Mouse (Mus musculus): ENCODE measurements around the gene Vmn1r100. TPM values are rescaled to one million over a fixed set of nuclear protein-coding genes. Genes with fewer than 3 reads are reported as not detected.

Vmn1r100 gene
- not detected for polyA plus RNA-seq (2014; fragmentation: Illumina TruSeq; extraction: RNeasy Lipid Tissue Mini Kit (QIAGEN cat#74804); ENCODE audit: low read depth, low replicate concordance)

DNA sequence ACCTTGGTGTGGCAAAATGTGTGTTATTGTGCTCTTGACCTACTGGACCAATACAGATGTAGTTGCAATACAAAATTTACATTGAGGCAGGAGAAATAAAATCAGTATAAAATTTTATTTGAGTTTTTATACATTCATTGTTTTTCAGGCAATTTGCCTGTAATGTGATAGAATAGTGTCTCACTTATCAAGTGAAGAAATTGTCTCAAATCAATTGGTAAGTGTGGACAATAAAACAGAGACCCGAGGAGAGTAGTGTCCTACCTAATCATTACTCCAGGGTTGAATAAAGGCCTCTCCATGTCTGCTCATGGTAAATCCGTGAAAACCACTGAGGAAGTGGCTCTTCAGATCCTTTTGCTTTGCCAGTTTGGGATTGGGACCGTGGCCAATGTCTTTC lies at the start of gene Vmn1r100:
Vmn1r100 (plus strand) TSS at position 301 of the 400 bp plus-strand sequence.

DNA sequence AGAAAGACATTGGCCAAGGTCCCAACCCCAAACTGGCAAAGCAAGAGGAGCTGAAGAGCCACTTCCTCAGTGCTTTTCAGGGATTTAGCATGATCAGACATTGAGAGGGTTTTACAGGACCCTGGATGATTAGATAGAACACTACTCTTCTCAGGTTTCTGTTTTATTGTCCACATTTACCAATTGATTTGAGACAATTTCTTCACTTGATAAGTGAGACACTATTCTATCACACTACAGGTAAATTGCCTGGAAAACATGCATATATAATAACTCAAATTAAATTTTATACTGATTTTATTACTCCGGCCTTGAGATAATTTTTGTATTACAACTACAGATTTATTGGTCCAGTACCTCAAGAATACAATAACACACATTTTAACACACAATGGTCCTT lies 42.4 kb upstream of the Vmn1r100 start, which contains the start of gene Gm5728:
Gm5728 (minus strand) TSS at position 101 of the 400 bp plus-strand sequence.

GRCm38 (mm10) chr7:20442493-20442892 lies 24.8 kb downstream of the Vmn1r100 start, which contains the start of gene Vmn1r101:
Vmn1r101 (minus strand) TSS chr7:20442593.

Other genes with a start within 250 kb of the Vmn1r100 start
- not detected for gene Vmn1r94, start 249.6 kb upstream of the Vmn1r100 start, polyA plus RNA-seq (2014; fragmentation: Illumina TruSeq; extraction: RNeasy Lipid Tissue Mini Kit (QIAGEN cat#74804); ENCODE audit: low read depth, low replicate concordance)
- not detected for gene Vmn1r95, start 224.2 kb upstream of the Vmn1r100 start, polyA plus RNA-seq (2014; fragmentation: Illumina TruSeq; extraction: RNeasy Lipid Tissue Mini Kit (QIAGEN cat#74804); ENCODE audit: low read depth, low replicate concordance)
- gene Gm6164, start 212.3 kb upstream of the Vmn1r100 start, polyA plus RNA-seq (2014; fragmentation: Illumina TruSeq; extraction: RNeasy Lipid Tissue Mini Kit (QIAGEN cat#74804); ENCODE audit: low read depth, low replicate concordance): not detected
- gene Gm4498, start 184.1 kb upstream of the Vmn1r100 start, polyA plus RNA-seq (2014; fragmentation: Illumina TruSeq; extraction: RNeasy Lipid Tissue Mini Kit (QIAGEN cat#74804); ENCODE audit: low read depth, low replicate concordance): not detected
- gene Gm5890, start 155.1 kb upstream of the Vmn1r100 start, polyA plus RNA-seq (2014; fragmentation: Illumina TruSeq; extraction: RNeasy Lipid Tissue Mini Kit (QIAGEN cat#74804); ENCODE audit: low read depth, low replicate concordance): not detected
- not detected for gene Gm4133, start 83.9 kb upstream of the Vmn1r100 start, polyA plus RNA-seq (2014; fragmentation: Illumina TruSeq; extraction: RNeasy Lipid Tissue Mini Kit (QIAGEN cat#74804); ENCODE audit: low read depth, low replicate concordance)
- gene Gm5728, start 42.5 kb upstream of the Vmn1r100 start, polyA plus RNA-seq (2014; fragmentation: Illumina TruSeq; extraction: RNeasy Lipid Tissue Mini Kit (QIAGEN cat#74804); ENCODE audit: low read depth, low replicate concordance): not detected
- not detected for gene Vmn1r101, start 24.7 kb downstream of the Vmn1r100 start, polyA plus RNA-seq (2014; fragmentation: Illumina TruSeq; extraction: RNeasy Lipid Tissue Mini Kit (QIAGEN cat#74804); ENCODE audit: low read depth, low replicate concordance)
- gene Gm10670, start 57.0 kb downstream of the Vmn1r100 start, polyA plus RNA-seq (2014; fragmentation: Illumina TruSeq; extraction: RNeasy Lipid Tissue Mini Kit (QIAGEN cat#74804); ENCODE audit: low read depth, low replicate concordance): not detected
- not detected for gene Vmn1r103, start 92.6 kb downstream of the Vmn1r100 start, polyA plus RNA-seq (2014; fragmentation: Illumina TruSeq; extraction: RNeasy Lipid Tissue Mini Kit (QIAGEN cat#74804); ENCODE audit: low read depth, low replicate concordance)
- not detected for gene Vmn1r104, start 115.9 kb downstream of the Vmn1r100 start, polyA plus RNA-seq (2014; fragmentation: Illumina TruSeq; extraction: RNeasy Lipid Tissue Mini Kit (QIAGEN cat#74804); ENCODE audit: low read depth, low replicate concordance)
- not detected for gene Gm5726, start 127.8 kb downstream of the Vmn1r100 start, polyA plus RNA-seq (2014; fragmentation: Illumina TruSeq; extraction: RNeasy Lipid Tissue Mini Kit (QIAGEN cat#74804); ENCODE audit: low read depth, low replicate concordance)
- not detected for gene Gm4141, start 158.3 kb downstream of the Vmn1r100 start, polyA plus RNA-seq (2014; fragmentation: Illumina TruSeq; extraction: RNeasy Lipid Tissue Mini Kit (QIAGEN cat#74804); ENCODE audit: low read depth, low replicate concordance)
- not detected for gene Gm4513, start 181.1 kb downstream of the Vmn1r100 start, polyA plus RNA-seq (2014; fragmentation: Illumina TruSeq; extraction: RNeasy Lipid Tissue Mini Kit (QIAGEN cat#74804); ENCODE audit: low read depth, low replicate concordance)

All from kidney, adult 10 weeks (tissue).